ENCODE assay signal across 8 mouse cellular contexts in the genomic region with DNA sequence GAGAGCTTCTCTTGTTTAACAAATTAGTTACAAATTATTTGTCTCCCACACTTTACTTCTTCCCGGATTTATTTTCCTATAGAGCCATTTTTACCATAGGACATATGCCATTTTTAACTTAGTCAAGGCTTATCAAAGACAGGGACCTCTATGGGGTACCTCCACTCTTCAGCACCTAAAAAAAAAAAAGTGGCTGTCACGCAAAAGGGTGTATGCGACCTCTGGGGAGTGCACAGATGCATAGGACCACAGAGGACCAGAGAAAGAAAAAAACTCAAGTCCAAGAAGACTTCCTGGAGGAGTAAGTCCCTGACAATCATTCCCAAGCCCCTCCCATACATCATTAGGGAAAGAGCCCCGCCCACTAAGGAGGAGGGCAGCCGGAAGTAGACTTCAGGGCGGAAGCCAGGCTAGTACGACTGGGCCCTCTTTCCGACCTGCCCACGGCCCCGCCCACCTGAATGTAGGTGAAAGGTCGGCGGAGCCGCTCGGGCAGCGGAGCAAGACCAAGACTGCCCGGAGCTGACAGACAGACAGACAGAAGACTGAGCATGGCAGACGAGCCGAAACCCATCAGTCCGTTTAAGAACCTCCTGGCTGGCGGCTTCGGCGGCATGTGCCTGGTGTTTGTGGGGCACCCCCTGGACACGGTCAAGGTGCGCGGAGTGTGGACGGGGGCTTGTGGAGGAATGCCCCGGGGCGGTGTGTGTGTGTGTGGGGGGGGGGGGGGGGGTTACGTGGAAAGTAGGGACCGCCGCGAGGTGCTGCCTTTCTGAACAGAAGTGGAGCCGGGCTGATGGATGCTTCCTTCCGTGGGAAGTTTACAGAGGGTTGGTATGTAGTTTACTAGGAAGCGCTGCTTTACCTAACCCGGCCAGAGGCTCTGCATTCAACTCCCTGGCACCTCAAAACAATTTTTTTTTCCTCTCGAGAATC. TPM values are rescaled to one million over a fixed set of nuclear protein-coding genes. Genes with fewer than 3 reads are reported as not detected.
DNase-seq lines count a peak whose midpoint lies in the region; ATAC-seq and TF ChIP-seq lines count a peak whose summit lies in the region.

A gene (plus strand): TSS at position 412 of the 936 bp plus-strand sequence.

- H3K9me3 ChIP-seq in heart, embryonic 12.5 days (replicated peaks): no peaks in the 10 kb centered on the region
- H3K9me3 ChIP-seq in liver, embryonic 12.5 days (replicated peaks): no peaks in the 10 kb centered on the region
- no peaks in the 10 kb centered on the region for H3K9me3 ChIP-seq in stomach, embryonic 15.5 days

- peak within 1 kb of the TSS; percentile 52 for H3ac ChIP-seq in C2C12 (ENCODE audit: control insufficient read depth, insufficient read length, low read depth)

- H3K4me1 ChIP-seq in heart, embryonic 12.5 days (replicated peaks): peaks cover 9% of the 10 kb centered on the region
- peaks cover 24% of the 10 kb centered on the region for H3K4me1 ChIP-seq in liver, embryonic 12.5 days
- 0 out of 2 replicates have a peak, but pooled peaks cover 4% of the 10 kb centered on the region for H3K4me1 ChIP-seq in stomach, embryonic 15.5 days

- no peaks in the 10 kb centered on the region for H3K27me3 ChIP-seq in C2C12 (ENCODE audit: control insufficient read depth, insufficient read depth, insufficient read length)
- H3K27me3 ChIP-seq in heart, embryonic 12.5 days (replicated peaks): no peaks in the 10 kb centered on the region
- no peaks in the 10 kb centered on the region for H3K27me3 ChIP-seq in liver, embryonic 12.5 days (replicated peaks)
- H3K27me3 ChIP-seq in stomach, embryonic 15.5 days (replicated peaks): no peaks in the 10 kb centered on the region

- no peaks in the 10 kb centered on the region for H3K79me2 ChIP-seq in C2C12 (ENCODE audit: control insufficient read depth, insufficient read depth)

- ATAC-seq in erythroid progenitor cell, adult 5-6 weeks (replicated peaks; ENCODE audit: low FRiP score, poor library complexity, severe bottlenecking): peak; percentile 99
- ATAC-seq in heart, embryonic 12.5 days (ENCODE audit: insufficient number of reproducible peaks, low FRiP score): peak; percentile 95
- peak; percentile 95 for ATAC-seq in liver, embryonic 12.5 days
- ATAC-seq in stomach, embryonic 15.5 days (ENCODE audit: insufficient read depth, low FRiP score, low read depth): peak; percentile 94

- H3K4me3 ChIP-seq in C2C12 (ENCODE audit: insufficient read depth, poor library complexity, severe bottlenecking): peak within 1 kb of the TSS; percentile 29
- peak within 1 kb of the TSS; percentile 69 for H3K4me3 ChIP-seq in heart, embryonic 12.5 days
- peak within 1 kb of the TSS; percentile 75 for H3K4me3 ChIP-seq in liver, embryonic 12.5 days
- peak within 1 kb of the TSS; percentile 69 for H3K4me3 ChIP-seq in stomach, embryonic 15.5 days (replicated peaks)

- H3K9ac ChIP-seq in heart, embryonic 12.5 days: peak within 1 kb of the TSS; percentile 76
- peak within 1 kb of the TSS; percentile 77 for H3K9ac ChIP-seq in liver, embryonic 12.5 days
- H3K9ac ChIP-seq in stomach, embryonic 15.5 days: peak within 1 kb of the TSS; percentile 39; the same call in 1 of the 2 replicates

- DNase-seq in brain, embryonic 14.5 days (ENCODE audit: low read depth): peak; percentile 87
- DNase-seq in kidney, postnatal 10 days: peak; percentile 92
- DNase-seq in natural killer cell, adult 2 months (ENCODE audit: low spot score in 2 of 2): peak; percentile 75 to 78

- H3K27ac ChIP-seq in heart, embryonic 12.5 days (ENCODE audit: poor library complexity, severe bottlenecking): no peak within 1 kb of the TSS
- peak within 1 kb of the TSS; percentile 74 for H3K27ac ChIP-seq in liver, embryonic 12.5 days
- H3K27ac ChIP-seq in stomach, embryonic 15.5 days: 0 out of 2 replicates have a peak within 1 kb of the TSS, but pooled peaks have one; percentile 11

- no peak for TF ChIP-seq CTCF in C2C12 (IDR thresholded peaks at IDR 0.05; ENCODE audit: control insufficient read depth, insufficient read depth, insufficient read length)
- TF ChIP-seq CTCF in brain, embryonic 14.5 days (IDR thresholded peaks at IDR 0.05; ENCODE audit: borderline replicate concordance, extremely low read depth, insufficient read depth, insufficient read length): no peak

- H3K79me3 ChIP-seq in C2C12 (ENCODE audit: low read depth): peaks cover 2% of the 10 kb centered on the region

- 3% methylated on average over 37 of the region's 37 CpGs for WGBS in heart, embryonic 12.5 days
- whole genome bisulfite sequencing in liver, embryonic 12.5 days (ENCODE audit: insufficient replicate concordance): 2% methylated on average over 37 of the region's 37 CpGs
- WGBS in stomach, embryonic 15.5 days: 2% methylated on average over 36 of the region's 37 CpGs

- peak within 1 kb of the TSS; percentile 79 for H3K4me2 ChIP-seq in heart, embryonic 12.5 days
- H3K4me2 ChIP-seq in liver, embryonic 12.5 days: peak within 1 kb of the TSS; percentile 86
- H3K4me2 ChIP-seq in stomach, embryonic 15.5 days: peak within 1 kb of the TSS; percentile 80

- no peaks in the 10 kb centered on the region for H3K36me3 ChIP-seq in C2C12 (ENCODE audit: control insufficient read depth, insufficient read depth)
- H3K36me3 ChIP-seq in heart, embryonic 12.5 days: peaks cover 10% of the 10 kb centered on the region; the same call in 1 of the 2 replicates
- H3K36me3 ChIP-seq in liver, embryonic 12.5 days: 0 out of 2 replicates have a peak, but pooled peaks cover 3% of the 10 kb centered on the region
- H3K36me3 ChIP-seq in stomach, embryonic 15.5 days: no peaks in the 10 kb centered on the region

- no peak for TF ChIP-seq POLR2A in brain, embryonic 14.5 days (IDR thresholded peaks at IDR 0.05; ENCODE audit: borderline replicate concordance, extremely low read depth, insufficient read depth, insufficient read length, poor library complexity, severe bottlenecking)

TF ChIP-seq in C2C12, 6 proteins besides CTCF, POLR2A, EP300 and RAD21:
- no peak for TF ChIP-seq MYOG (IDR thresholded peaks at IDR 0.05; ENCODE audit: control insufficient read depth, extremely low read depth, insufficient read length)
- TF ChIP-seq MYOD1 (IDR thresholded peaks at IDR 0.05; ENCODE audit: control insufficient read depth, insufficient read length, low read depth): no peak
- no peak for TF ChIP-seq CEBPB (IDR thresholded peaks at IDR 0.05; ENCODE audit: low read depth)
- TF ChIP-seq USF1 (IDR thresholded peaks at IDR 0.05; ENCODE audit: low read depth): no peak
- no peak for TF ChIP-seq MAX (IDR thresholded peaks at IDR 0.05)
- TF ChIP-seq FOSL1 (IDR thresholded peaks at IDR 0.05; ENCODE audit: insufficient read depth, low read length, poor library complexity, severe bottlenecking): no peak

RNA-seq across cellular contexts. Expression of the gene that starts here (rescaled TPM):
- 20.6 TPM for polyA plus RNA-seq in C2C12 (2012; fragmentation: generic; extraction: Trizol)
- 19.5 and 22.6 TPM in 2 replicates for polyA plus RNA-seq in brain, embryonic 14.5 days (2012; rRNA removed)
- 4.2 TPM in 1 of 2 replicates, not detected in the other for total RNA-seq in erythroid progenitor cell, adult 5-6 weeks (2015; ENCODE audit: low replicate concordance)
- total RNA-seq in erythroid progenitor cell, adult 5-6 weeks (2017; ENCODE audit: low replicate concordance): 2.0 and 6.9 TPM in 2 replicates
- 57.1 and 59.3 TPM in 2 replicates for polyA plus RNA-seq in heart, embryonic 12.5 days (2016; fragmentation: Nextera tagmentation; extraction: Ambion mirVana)
- 25.2 and 26.7 TPM in 2 replicates for polyA plus RNA-seq in liver, embryonic 12.5 days (2016; fragmentation: Nextera tagmentation; extraction: Ambion mirVana)
- 40.5 and 51.1 TPM in 2 replicates for polyA plus RNA-seq in stomach, embryonic 15.5 days (2015; fragmentation: Nextera tagmentation; extraction: Ambion mirVana)
